ENCODE assay signal across 1 mouse cellular context in the genomic region with DNA sequence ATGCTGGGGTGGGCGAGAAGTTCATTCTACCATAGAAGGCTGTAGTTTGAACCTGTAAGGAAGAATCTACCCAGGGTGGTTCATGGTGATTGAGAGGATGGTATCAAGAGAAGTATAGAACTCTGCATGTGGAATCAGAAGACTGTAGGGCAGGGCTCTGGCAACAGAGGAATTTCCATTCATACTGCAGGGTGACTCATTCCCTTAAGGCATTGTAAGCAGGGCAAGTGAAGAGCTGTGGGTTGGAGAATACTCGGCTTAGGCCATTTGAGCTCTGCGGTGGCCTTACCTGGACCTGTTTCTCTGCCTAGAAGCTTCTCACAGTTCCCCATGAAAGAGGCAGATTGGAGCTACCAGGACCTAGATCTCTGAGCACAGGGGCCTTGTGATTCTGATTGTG.
A peak's percentile ranks its signal among the peaks of the same experiment; 100 is the strongest.
TF ChIP-seq lines count a peak whose summit lies in the region.

No protein-coding gene starts in this region.

TF ChIP-seq in CH12.LX, 34 proteins besides CTCF, POLR2A, EP300 and RAD21:
- no peak for TF ChIP-seq NELFE (IDR thresholded peaks at IDR 0.05; ENCODE audit: low read depth, low read length)
- TF ChIP-seq USF1 (IDR thresholded peaks at IDR 0.05; ENCODE audit: low read depth, low read length) = no peak
- TF ChIP-seq JUN (IDR thresholded peaks at IDR 0.05; ENCODE audit: insufficient read depth, low read depth, low read length) = no peak
- TF ChIP-seq SMC3 (IDR thresholded peaks at IDR 0.05; ENCODE audit: low read depth, low read length) = 0 out of 2 replicates have a peak, but pooled peaks have one; percentile 2
- TF ChIP-seq MAZ (IDR thresholded peaks at IDR 0.05; ENCODE audit: low read depth, low read length) = 0 out of 2 replicates have a peak, but pooled peaks have one; percentile 32
- no peak for TF ChIP-seq SIN3A (IDR thresholded peaks at IDR 0.05; ENCODE audit: low read length)
- no peak for TF ChIP-seq HCFC1 (IDR thresholded peaks at IDR 0.05; ENCODE audit: low read depth, low read length)
- TF ChIP-seq NRF1 (IDR thresholded peaks at IDR 0.05; ENCODE audit: low read depth, low read length) = no peak
- TF ChIP-seq RCOR1 (conservative IDR thresholded peaks at IDR 0.05; ENCODE audit: low read depth, low read length) = no peak
